Mouse (Mus musculus): ENCODE results near the gene Arl8a. TPM values are rescaled to one million over a fixed set of nuclear protein-coding genes. Genes with fewer than 3 reads are reported as not detected.

Arl8a gene
- polyA plus RNA-seq, 1 experiment = 82.9 TPM

DNA sequence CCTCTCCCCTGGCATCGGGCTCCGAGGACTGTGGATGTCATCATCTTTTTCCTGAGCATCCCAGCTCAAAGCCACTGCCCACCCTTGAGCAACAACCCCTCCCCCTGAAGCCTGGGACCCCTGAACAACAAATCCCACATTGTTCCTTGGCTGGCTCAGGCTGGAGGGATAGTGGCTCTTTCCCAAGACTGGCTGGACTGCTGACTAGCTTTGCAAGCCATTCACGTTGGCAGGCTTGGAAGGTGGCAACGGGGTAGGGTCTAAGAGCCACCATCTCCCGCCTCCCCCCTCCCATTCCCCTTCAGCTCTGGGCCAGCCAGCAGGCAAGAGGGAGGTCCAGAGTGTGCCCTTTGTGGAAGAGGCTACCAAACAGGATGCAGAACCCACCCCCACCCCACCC, 12.0 kb downstream of the Arl8a start:
- 72% methylated on average over 5 of the region's 5 CpGs for WGBS
- Histone ChIP-seq H3K27ac (ENCODE audit: insufficient read depth, low read depth, low read length) (no peak overlapping the region), H3K36me3 (ENCODE audit: control insufficient read depth, insufficient read depth, low read length) (peaks cover 15% of the 10 kb centered on the region), H3K4me3 (ENCODE audit: low read depth, low read length) (no peak overlapping the region), H3K4me1 (ENCODE audit: control insufficient read depth, insufficient read depth, insufficient read length, low read length) (peaks cover 2% of the 10 kb centered on the region; the same call in 1 of the 2 replicates), H3K27me3 (ENCODE audit: control insufficient read depth, insufficient read depth, low read length) (no peaks in the 10 kb centered on the region)
- TF ChIP-seq CTCF (IDR thresholded peaks at IDR 0.05; ENCODE audit: extremely low read depth, insufficient read length, insufficient replicate concordance, low read depth, low read length) = no peak
- TF ChIP-seq POLR2A (IDR thresholded peaks at IDR 0.05; ENCODE audit: low read depth, low read length) = no peak

DNA sequence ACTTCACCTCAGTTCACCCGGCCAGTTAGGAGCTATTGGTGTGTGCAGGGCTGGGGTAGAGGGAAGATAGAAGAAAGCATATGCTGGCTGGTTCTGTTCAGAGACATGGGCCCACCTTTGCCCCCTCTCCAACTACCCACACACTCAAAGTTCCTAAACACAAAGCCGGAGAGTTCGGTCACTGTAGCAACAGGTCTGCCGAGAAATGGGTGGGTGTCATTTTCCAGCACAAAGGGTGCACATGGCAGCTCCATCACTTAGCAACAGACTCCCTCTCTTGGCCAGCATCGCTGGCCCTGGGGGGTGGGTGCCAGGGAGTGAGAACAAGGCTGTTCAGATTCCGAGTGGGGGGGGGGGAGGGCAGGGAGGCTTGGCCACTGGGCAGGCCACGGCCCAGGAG, 12.4 kb downstream of the Arl8a start:
- 80% methylated on average over 7 of the region's 7 CpGs for WGBS
- Histone ChIP-seq H3K27me3 (ENCODE audit: control insufficient read depth, insufficient read depth, low read length) (no peaks in the 10 kb centered on the region), H3K4me3 (ENCODE audit: low read depth, low read length) (no peak overlapping the region), H3K36me3 (ENCODE audit: control insufficient read depth, insufficient read depth, low read length) (peaks cover 15% of the 10 kb centered on the region), H3K27ac (ENCODE audit: insufficient read depth, low read depth, low read length) (no peak overlapping the region), H3K4me1 (ENCODE audit: control insufficient read depth, insufficient read depth, insufficient read length, low read length) (peaks cover 2% of the 10 kb centered on the region; the same call in 1 of the 2 replicates)
- TF ChIP-seq CTCF (IDR thresholded peaks at IDR 0.05; ENCODE audit: extremely low read depth, insufficient read length, insufficient replicate concordance, low read depth, low read length) (no peak), POLR2A (IDR thresholded peaks at IDR 0.05; ENCODE audit: low read depth, low read length) (no peak)

DNA sequence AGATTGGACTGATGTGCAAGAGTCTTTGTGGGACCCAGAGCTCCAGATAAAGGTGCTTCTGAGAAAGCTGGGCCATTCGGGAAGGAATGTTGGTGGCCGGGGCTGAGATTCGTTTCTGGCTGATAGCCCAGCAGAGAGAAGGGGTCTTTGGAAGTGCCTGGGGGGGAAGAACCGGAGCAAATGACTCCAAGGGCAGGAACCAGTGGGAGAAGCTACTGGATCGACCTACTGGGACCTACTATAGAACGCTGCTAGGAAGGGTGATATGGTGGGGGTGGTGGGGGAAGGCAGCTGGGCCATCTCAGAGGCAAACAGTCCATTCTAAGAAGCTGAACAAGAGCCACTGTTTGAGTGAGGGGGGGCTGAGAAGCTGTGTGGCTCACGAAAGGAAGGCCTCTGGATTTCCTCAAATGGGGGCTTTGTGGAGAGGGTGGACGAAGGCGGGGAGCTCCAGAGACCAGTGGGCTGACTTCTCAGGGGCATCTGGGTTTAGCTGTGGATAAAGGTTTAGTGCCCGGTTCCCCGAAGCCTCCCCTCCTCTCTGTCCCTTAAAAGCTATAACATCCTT, 13.0 kb downstream of the Arl8a start:
- TF ChIP-seq POLR2A (IDR thresholded peaks at IDR 0.05; ENCODE audit: low read depth, low read length) (no peak), CTCF (IDR thresholded peaks at IDR 0.05; ENCODE audit: extremely low read depth, insufficient read length, insufficient replicate concordance, low read depth, low read length) (no peak)
- Histone ChIP-seq H3K4me3 (ENCODE audit: low read depth, low read length) (no peak overlapping the region), H3K4me1 (ENCODE audit: control insufficient read depth, insufficient read depth, insufficient read length, low read length) (no peaks in the 10 kb centered on the region), H3K27ac (ENCODE audit: insufficient read depth, low read depth, low read length) (no peak overlapping the region), H3K27me3 (ENCODE audit: control insufficient read depth, insufficient read depth, low read length) (no peaks in the 10 kb centered on the region), H3K36me3 (ENCODE audit: control insufficient read depth, insufficient read depth, low read length) (peaks cover 15% of the 10 kb centered on the region)
- WGBS = 82% methylated on average over 11 of the region's 11 CpGs

DNA sequence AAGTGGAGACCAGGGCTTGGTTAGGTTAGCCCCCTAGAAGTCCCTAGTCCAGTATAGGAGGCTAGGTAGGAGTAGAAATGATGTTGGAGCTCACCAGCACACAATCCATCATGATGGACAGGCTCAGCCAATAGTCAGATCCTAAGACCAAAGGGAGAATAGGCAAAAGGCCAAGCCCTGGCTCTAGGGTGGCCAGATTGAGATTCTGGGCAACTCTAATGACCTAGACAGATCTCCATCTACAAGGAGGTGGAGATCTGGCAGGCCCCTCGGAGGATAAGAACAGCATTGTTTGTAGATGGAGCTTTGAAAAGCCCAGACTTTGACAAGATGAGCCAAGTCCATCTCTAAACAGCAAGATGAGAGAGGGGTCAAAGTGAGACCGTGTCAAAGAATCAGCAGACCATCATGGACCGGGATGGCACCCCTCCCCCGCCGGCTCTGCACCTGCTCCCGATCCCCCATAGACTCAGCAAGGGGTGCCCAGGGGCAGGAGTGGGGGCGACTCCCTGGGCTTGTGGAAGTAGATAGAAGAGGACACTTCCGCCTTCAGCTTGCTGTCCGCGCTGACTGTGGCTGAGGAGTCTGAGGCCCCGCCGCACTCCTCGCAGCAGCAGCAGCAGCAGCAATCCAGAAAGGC, 13.9 kb downstream of the Arl8a start:
- H3K4me1 ChIP-seq (ENCODE audit: control insufficient read depth, insufficient read depth, insufficient read length, low read length) = no peaks in the 10 kb centered on the region
- no peak overlapping the region for H3K27ac ChIP-seq (ENCODE audit: insufficient read depth, low read depth, low read length)
- no peaks in the 10 kb centered on the region for H3K27me3 ChIP-seq (ENCODE audit: control insufficient read depth, insufficient read depth, low read length)
- WGBS = 84% methylated on average over 13 of the region's 13 CpGs
- no peak overlapping the region for H3K4me3 ChIP-seq (ENCODE audit: low read depth, low read length)
- H3K36me3 ChIP-seq (ENCODE audit: control insufficient read depth, insufficient read depth, low read length) = peaks cover 10% of the 10 kb centered on the region
- no peak for TF ChIP-seq POLR2A (IDR thresholded peaks at IDR 0.05; ENCODE audit: low read depth, low read length)
- TF ChIP-seq CTCF (IDR thresholded peaks at IDR 0.05; ENCODE audit: extremely low read depth, insufficient read length, insufficient replicate concordance, low read depth, low read length) = no peak

DNA sequence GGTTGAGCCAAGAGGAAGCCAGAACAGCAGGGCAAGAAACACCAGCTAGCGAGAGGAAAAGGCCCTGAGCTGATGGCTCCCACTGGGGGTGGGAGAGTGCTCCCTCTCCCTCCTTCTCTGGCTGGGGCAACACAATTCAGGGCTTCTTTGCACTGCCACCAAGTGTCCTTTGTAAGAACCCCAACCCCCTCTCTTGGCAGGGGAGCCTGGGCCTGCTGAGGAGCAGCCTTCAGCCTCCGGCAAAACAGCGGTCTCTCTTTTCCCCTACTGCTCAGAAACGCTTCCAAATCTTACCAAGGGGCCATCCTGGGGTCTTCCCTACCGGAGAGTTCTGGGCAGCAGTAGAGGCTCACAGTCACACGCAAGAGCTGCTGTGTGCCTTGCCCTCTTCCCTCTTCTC, 16.1 kb downstream of the Arl8a start:
- WGBS = 87% methylated on average over 6 of the region's 6 CpGs
- Histone ChIP-seq H3K27ac (ENCODE audit: insufficient read depth, low read depth, low read length) (no peak overlapping the region), H3K27me3 (ENCODE audit: control insufficient read depth, insufficient read depth, low read length) (no peaks in the 10 kb centered on the region), H3K4me3 (ENCODE audit: low read depth, low read length) (no peak overlapping the region), H3K36me3 (ENCODE audit: control insufficient read depth, insufficient read depth, low read length) (no peaks in the 10 kb centered on the region), H3K4me1 (ENCODE audit: control insufficient read depth, insufficient read depth, insufficient read length, low read length) (no peaks in the 10 kb centered on the region)
- TF ChIP-seq CTCF (IDR thresholded peaks at IDR 0.05; ENCODE audit: extremely low read depth, insufficient read length, insufficient replicate concordance, low read depth, low read length) (no peak), POLR2A (IDR thresholded peaks at IDR 0.05; ENCODE audit: low read depth, low read length) (no peak)

DNA sequence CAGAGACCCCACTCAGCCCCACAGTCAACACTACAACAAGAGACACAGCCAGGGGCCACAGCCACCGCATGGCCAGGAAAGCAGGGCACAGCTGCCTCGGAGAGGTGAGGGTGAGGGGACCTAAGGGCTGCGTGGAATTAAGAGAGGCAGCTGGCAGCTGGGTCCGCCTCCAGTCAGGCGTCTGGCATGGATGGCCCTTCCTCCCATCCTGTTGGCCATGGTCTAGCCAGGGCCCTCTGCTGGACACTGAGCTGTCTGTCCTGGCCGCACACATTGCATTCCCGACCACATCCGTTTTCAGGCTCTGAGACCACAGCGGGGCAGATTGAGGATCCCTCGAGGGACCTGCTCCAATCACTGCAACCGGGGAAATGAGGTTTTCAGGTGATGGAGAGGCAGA, 20.8 kb downstream of the Arl8a start, which contains the start of gene Gpr37l1:
Gpr37l1 (minus strand) TSS at position 247 of the 400 bp plus-strand sequence.
- Histone ChIP-seq H3K27me3 (ENCODE audit: control insufficient read depth, insufficient read depth, low read length) (no peaks in the 10 kb centered on the region), H3K4me3 (ENCODE audit: low read depth, low read length) (no peak within 1 kb of the TSS), H3K4me1 (ENCODE audit: control insufficient read depth, insufficient read depth, insufficient read length, low read length) (peaks cover 23% of the 10 kb centered on the region), H3K27ac (ENCODE audit: insufficient read depth, low read depth, low read length) (no peak within 1 kb of the TSS; the same call in 1 of the 2 replicates), H3K36me3 (ENCODE audit: control insufficient read depth, insufficient read depth, low read length) (no peaks in the 10 kb centered on the region)
- 76% methylated on average over 11 of the region's 11 CpGs for WGBS
- TF ChIP-seq POLR2A (IDR thresholded peaks at IDR 0.05; ENCODE audit: low read depth, low read length) (no peak), CTCF (IDR thresholded peaks at IDR 0.05; ENCODE audit: extremely low read depth, insufficient read length, insufficient replicate concordance, low read depth, low read length) (no peak)

DNA sequence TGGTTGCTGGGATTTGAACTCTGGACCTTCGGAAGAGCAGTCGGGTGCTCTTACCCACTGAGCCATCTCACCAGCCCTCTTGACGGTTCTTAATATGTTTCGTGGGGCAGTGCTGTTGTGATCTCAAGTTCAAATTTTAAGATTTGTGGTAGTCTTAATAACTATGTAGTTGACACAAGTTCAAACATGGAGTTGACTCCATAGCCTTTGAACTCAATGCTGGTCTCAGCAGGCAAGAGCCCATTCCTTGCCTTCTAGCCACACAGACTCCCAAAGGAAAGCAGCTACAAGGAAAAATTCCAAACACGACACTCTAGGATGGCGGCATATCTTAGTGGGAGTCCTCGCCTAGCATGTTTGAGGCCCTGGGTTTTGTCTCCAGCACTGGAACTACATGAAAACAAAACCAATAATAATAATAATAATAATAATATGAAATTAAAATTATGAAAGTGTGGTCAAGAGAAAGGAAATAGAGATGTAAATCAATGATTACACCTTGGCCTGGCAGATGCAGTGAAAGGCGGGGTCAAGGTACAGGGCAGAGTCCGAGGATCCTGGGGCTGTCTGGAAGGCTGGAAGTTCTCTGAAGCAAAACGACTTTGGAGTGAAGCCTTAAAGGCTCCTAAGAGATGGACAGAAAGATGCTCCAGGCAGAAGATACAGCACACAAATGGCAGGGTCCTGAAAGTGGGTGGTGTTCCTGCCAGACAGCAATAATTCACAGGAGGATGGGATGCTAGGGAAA, 22.0 kb downstream of the Arl8a start:
- no peaks in the 10 kb centered on the region for H3K27me3 ChIP-seq (ENCODE audit: control insufficient read depth, insufficient read depth, low read length)
- no peaks in the 10 kb centered on the region for H3K36me3 ChIP-seq (ENCODE audit: control insufficient read depth, insufficient read depth, low read length)
- WGBS = 73% methylated on average over 10 of the region's 10 CpGs
- H3K27ac ChIP-seq (ENCODE audit: insufficient read depth, low read depth, low read length) = no peak overlapping the region; the same call in 1 of the 2 replicates
- H3K4me1 ChIP-seq (ENCODE audit: control insufficient read depth, insufficient read depth, insufficient read length, low read length) = peaks cover 23% of the 10 kb centered on the region
- no peak overlapping the region for H3K4me3 ChIP-seq (ENCODE audit: low read depth, low read length)
- no peak for TF ChIP-seq POLR2A (IDR thresholded peaks at IDR 0.05; ENCODE audit: low read depth, low read length)
- no peak for TF ChIP-seq CTCF (IDR thresholded peaks at IDR 0.05; ENCODE audit: extremely low read depth, insufficient read length, insufficient replicate concordance, low read depth, low read length)
